Mouse (Mus musculus): ENCODE results near the gene Bbs2.
A peak's percentile ranks its signal among the peaks of the same experiment; 100 is the strongest.
"Not testable (repeated sequence)": the region's sequence is repeated elsewhere in the genome, so short reads cannot be mapped to it uniquely, and the experiment has no call there.

Bbs2 gene

DNA sequence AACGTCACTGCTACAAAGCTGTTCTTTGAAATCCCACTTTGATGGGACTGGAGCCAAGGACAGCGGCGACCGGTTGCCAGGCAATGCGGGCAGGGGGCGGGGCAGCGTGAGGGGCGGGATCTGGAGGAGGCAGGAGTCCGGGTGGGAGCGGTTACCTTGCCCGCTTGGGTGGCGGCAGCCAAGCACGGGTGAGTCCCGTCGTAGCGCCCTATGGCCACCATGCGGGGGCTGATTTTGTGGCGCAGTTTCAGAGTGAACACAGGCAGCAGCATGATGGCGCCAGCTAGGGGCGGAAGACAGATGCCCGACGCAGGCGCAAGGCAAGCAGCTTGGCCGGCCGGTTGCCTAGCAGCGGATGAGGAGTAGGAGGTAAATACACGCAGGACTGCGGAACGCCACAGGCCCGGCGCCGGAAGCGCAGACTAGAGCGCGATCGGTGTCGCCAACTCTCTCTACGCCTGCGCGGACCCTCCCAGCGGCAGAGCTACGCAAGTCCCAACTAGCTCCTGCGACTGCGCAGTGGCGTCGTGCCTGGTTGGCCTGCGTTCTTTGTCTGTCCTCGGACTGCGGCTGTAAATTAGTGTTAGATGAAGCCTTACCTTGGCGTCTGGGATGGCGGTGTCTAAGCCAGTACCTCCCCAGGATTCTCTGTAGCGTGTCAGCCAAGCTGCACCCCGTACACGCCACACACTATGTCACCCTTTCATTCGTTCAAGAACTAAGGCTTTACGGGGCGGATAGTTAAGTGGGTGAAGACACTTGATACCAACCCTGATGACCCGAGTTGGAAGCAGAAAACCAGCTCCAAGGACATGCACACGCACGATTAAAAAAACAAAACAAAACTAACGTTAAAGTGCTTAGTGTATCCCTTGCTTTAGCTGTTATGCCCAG is at the start of gene Bbs2:
Gene Bbs2, minus strand, starts transcription at position 848 of the 894 bp plus-strand sequence.
- ATAC-seq (ENCODE audit: low TSS enrichment) = peak; percentile 97

DNA sequence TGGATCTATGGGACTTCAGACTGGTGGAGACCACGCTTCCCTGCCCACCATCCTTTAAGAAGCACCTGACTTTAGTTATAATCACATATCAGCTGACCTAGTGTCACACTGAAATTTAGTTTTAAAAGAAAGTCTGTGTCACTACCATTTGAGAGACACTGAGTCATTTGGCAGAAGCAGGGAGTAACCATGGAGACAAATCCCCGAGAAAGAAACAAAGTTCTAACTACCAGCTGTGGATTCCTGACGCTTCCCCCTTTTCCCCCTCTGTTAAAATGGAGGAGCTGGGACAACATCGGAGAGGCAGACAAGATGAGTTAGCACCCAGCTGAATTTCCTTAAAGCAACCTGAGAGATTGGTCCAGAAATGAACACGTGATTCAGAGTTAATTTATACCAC is 49.5 kb upstream of the Bbs2 start:
- peak; percentile 53 for ATAC-seq (ENCODE audit: low TSS enrichment)

DNA sequence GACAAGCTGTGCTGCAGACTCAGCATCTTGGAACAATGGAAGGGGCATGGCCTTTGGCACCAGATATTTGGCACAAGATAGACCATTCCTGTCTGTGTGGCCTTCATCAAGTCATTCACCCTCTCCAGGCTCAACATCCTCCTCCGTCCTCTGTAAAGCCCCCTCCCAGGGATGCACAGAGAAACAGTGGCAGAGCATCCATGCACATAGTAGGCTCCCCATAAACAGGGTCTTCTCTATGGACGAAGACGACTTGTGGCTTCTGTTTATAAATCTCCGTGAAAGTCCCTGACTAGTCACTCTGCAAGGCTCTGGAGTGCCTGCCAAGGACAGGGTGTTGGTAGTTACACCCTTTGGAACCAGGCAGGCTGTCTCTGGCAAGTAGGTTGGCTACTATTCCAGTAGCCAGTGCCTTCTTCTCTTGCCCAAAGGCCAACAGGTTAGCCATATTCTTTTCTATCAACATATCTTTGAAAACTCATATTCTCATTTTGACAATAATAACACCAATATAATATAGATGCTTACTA is 41.6 kb upstream of the Bbs2 start:
- no peak for ATAC-seq (ENCODE audit: low TSS enrichment)

DNA sequence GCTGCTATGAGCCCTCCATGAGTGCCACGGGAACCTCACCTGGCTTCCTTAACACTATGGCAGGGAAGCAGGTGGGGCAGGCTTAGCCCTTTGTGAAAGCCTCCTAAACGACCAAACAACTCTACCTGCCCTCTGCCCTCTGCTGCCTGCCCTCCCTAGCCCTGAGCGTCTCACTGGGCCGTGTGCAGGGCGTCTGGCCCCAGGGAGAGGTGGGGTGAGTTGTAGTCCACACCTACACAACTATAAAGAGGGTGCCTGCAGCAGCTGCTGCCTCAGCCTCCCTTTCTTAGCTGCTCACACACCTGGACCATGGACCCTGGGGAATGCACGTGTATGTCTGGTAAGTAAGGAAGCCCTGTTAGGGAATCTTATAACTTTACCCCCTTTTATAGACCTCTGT is 38.2 kb upstream of the Bbs2 start, which contains the start of gene Mt4:
Gene Mt4, plus strand, starts transcription at position 265 of the 400 bp plus-strand sequence.
- ATAC-seq (ENCODE audit: low TSS enrichment) = no peak

DNA sequence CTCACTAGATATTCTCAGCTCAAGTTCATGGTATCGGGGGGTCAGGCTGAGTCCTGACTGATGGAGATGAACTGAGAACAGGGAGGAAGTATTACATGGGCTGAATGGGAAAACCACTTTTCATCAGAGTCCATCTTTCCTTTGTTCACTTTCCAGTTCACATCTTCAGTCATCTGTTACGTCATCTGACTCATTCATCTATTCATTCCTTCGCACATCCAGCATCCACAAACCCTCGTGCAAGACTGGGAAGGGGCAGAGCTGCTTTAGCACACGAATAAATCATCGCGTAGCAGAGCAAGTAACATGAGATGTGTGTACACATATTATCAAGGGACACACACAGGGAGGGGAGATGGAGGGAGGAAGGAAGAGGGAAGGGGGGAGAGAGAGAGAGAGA is 37.5 kb upstream of the Bbs2 start:
- no peak for ATAC-seq (ENCODE audit: low TSS enrichment)

DNA sequence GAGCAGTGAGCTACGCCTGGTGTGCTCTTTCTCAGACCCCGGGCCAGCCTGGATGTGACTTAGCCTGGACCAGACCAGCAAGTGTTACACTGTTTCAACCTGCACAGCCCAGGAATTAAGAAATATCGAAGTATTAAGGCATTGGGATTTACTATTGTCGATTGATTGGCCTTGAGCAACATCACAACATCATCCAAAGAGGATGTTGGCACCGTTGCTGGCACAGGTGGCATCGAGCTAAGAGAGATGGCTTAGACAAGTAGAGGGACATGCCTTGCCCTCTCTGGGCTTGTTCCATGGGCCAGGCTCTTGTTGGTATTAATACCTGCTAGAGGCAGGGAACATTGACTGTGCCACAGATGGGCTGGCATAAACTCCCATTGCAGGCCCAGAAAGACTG is 36.8 kb upstream of the Bbs2 start:
- no peak for ATAC-seq (ENCODE audit: low TSS enrichment)

DNA sequence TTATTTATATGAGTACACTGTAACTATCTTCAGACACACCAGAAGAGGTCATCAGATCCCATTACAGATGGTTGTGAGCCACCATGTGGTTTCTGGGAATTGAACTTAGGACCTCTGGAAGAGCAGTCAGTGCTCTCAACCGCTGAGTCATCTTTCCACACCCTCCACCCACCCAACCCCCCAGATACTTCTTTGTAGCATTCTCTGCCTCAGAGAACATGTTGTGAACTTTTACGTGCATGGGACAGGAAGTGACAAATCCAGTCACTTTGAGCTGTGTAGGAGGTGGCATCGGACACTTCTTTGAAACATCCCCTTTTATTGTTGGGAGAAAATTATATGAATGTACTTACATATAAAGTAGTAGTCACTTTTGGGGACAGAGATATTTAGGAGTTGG is 35.9 kb upstream of the Bbs2 start:
- ATAC-seq (ENCODE audit: low TSS enrichment) = not testable (repeated sequence)

DNA sequence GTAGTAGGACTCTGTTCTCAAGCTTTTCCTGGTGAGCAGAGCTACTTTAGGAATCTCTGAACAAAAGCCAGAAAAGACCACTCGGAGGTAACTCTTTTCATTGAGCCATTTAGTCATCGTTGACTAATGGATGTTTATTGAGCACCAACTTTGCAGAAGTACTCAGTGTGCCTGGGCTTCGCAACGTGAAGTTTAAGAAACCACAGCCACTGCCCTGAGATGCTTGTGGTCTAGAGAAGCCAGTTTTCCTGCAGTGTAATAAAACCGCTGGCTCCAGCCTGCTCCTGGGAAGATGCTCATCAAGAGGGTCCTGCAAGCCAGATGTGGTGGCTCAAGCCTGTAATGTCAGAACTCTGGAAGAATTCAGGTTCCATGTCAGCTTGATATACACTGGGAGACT is 33.4 kb upstream of the Bbs2 start:
- ATAC-seq (ENCODE audit: low TSS enrichment) = no peak

DNA sequence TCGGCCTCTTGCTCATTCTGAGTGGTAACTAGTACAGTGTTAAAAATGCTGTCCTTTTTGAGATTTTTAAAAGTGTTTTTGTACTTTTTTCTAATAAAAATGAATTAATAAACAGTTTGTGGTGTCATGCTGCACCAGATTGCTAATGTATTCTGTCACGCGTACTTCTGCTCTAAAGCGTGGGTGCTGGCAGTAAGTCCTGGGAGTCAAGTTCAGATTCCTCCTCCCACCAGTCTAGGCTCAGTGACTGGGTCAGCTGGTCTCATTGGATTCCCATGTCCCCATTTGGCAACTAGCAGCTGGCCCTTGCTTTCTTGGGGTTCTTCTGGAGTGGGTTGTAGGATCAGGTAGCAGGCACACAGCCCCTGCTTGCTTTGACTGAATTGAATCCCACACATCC is 31.4 kb upstream of the Bbs2 start:
- ATAC-seq (ENCODE audit: low TSS enrichment) = no peak

DNA sequence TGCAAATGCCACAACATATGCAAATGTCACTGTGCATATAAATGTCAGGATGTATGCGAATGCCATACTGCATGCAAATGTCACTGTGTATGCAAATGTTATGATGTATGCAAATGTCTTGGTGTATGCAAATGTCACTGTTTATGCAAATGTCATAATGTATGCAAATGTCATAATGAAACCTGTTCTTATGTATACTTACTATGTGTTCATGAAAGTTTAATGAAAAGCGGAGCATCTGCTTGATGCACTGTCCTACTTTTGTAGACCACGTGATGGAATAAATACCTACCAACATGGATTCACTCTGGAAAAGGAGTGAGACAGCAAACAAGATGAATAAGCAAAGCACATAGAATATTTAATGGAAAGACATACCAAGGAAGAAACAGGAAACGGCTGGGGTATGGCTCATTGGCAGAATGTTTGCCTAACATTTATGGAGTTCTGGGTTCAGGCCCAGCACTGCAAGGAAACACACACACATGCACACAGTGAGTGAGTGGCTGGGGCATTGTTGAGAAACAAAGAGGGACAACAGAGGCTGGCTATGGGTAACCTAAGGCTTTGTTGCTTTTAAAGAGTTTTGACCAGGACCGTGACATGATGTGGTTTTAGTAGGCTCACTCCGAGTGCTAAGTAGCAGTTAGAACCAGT is 30.5 kb upstream of the Bbs2 start:
- peak; percentile 81 for ATAC-seq (ENCODE audit: low TSS enrichment)

DNA sequence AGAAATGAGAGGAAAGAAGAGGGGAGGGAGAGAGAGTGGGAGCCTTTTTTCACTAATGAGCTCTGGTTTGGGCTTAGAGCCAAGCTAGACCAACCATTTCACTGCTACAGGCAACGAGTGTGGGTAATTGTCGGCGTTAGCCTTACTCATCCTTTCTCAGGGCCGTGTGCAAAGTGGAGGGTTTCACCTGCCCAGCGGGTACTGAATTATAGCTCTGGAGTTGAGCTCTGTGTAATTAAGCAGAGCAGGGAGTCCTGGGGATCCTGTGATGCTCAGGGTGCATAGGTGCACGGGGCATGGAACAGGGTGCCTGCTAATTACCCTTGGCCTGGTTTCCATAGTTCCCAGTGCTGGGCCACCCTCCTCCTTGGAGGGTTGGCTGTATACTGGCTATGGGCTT is 29.0 kb upstream of the Bbs2 start:
- ATAC-seq (ENCODE audit: low TSS enrichment) = no peak

DNA sequence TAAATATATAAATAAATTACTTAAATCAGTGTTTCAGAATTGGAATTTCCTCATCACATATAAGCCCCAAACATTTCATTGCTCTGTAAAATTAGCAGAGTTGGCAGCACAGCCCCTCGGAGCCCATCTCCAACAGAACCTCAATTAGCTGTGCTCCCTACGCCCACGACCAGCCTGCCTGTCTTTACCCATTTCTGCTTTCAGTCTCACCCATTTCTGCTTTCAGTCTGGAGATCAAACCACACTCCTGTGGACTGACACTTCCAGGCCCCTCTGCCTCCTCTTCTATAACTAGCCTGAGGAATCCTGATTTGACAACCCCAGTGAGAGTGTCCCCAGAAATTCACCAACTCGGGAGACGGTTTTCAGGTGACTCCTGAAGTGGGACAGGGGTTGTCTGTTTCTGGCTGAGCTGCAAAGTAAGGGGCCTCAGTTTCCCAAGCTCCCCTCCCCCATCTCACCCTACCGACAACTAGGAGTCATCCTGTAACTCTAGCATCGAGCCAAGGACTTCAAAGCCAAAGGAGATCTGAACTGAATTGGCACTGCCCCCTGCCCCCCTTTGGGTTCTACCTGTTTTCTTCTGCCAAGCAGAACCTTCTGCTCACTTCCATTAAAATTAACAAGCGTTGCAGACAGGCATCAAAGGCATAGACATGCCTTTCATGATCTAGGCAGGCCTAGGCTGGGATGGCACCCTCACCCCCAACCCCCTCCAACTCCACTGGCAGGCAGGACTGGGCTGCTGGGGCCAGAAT is 24.2 kb upstream of the Bbs2 start:
- ATAC-seq (ENCODE audit: low TSS enrichment) = no peak

DNA sequence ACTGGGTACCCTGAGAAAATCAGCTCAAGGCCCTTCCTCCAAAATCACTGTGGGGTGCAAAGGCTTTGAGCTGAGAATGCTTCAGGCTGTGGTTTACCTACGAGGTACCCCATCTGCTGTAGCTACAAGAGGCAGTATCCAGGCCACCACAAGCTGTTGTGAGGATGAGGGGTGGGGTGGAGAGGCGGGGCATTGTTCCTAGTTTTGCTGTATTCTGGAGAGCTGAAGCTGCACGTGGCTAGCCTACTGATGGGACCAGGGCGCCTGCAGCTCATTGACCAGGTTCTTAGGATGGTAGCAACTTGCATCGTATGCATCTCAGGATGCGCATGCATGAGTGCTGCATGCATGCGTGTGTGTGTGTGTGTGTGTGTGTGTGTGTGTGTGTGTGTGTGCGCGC is 22.9 kb upstream of the Bbs2 start:
- ATAC-seq (ENCODE audit: low TSS enrichment) = no peak

DNA sequence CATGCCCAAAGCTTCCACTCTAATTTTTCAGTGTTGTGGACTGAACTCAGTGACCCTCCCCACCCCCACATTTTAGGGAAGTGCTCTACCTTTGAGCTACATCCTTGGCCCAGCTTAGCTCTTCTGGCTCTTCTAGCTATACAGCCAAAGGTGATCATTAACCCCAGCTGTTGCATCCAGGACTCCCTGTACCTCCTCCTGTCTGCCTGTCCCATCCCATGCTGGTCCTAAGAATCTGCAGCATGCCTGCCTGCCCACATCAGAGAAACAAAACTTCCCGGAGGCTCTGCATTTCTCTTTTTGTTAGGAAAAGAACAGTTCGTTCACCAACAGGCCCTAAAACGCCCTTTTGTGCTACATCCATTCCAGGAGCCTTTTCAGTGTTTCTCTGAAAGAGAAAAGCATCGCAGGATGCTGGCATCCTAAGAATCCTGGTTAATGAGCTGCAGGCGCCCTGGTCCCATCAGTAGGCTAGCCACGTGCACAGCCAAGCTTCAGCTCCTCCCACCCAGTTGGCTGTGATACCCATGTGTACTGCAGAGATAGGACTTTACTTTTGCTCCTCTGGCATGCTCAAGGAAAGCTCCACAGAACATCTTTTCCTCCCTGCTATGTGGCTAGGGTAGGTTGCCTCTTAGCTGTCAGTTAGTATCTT is 20.2 kb upstream of the Bbs2 start:
- peak; percentile 91 for ATAC-seq (ENCODE audit: low TSS enrichment)

DNA sequence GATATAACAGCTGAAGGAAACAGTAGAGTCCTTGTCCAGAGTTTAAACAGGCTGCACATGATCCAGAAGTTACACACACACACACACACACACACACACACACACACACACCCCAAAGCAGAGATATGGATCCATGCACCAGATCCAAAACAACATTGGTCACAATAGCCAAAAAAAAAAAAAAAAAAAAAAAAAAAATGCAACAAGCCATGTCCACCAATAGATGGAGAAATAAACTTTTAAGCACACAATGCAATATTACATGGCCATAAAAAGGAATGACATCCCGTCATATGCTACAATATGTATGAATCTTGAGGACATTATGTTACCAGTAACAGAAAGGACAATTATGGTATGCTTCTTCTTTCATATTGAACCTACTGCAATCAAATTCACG is 15.2 kb upstream of the Bbs2 start:
- ATAC-seq (ENCODE audit: low TSS enrichment) = no peak

DNA sequence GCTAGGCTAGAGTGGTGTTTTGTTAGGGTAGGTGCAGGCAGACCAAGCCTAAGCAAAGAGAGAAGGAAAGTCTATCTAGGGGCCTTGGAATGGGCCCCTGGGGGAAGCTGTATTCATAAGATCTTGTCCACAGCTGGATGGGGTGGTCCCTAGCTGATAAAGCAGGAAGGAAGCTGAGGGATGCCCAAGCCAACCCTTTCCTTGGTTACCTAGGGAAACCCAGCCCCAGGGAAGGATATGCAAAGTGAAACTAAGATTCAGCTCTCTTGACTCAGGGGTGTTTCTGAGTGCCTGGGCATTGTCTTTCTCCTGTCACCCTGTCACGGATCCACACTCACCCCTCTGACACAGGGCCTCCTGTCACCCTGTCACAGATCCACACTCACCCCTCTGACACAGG is 14.7 kb upstream of the Bbs2 start:
- ATAC-seq (ENCODE audit: low TSS enrichment) = no peak

DNA sequence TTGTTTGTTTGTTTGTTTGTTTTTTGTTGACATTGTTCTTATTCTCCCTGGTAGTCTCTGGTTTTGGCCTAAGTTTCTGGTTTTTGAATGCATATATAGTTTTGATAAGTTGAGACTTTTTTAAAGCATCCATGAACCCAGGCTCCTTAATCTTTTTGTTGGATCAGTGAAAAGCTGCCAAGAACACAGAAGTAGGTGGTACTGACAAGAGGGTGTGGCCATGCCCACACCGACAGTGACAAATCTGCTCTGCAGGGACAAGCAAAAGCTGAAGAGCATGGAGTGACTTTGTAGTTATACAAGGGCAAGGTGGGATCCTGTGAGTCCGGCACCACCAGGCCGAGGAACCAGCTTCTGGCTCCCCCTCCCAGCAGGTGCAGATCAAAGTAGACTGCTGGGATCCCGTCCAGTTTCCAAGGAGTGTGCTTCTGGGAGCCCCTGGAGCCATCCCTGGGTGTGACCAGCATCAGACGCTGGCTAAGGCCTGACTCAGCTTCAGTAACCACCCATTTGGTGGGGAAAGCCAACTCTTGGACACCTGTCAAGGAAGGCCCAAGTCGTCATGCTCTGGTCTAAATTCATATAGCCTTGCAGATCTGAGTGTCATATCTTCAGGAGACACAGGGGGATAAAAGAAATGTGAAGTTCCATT is 11.9 kb upstream of the Bbs2 start:
- peak; percentile 73 for ATAC-seq (ENCODE audit: low TSS enrichment)

DNA sequence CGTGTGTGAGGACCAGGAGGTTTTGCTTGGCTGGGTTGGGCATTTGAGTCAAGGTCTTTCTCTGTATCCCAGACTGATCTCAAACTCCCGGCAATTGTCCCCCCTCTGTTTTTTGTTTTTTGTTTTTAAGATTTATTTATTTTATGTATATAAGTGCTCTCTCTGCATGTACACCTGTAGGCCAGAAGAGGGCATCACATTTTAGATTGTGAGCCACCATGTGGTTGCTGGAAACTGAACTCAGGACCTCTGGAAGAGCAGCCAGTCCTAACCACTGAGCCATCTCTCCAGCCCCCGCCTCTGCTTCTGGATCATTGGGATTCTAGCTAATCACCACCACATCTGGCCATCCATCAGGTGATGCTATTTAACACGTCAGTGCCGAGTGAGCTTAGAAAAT is 11.1 kb upstream of the Bbs2 start:
- ATAC-seq (ENCODE audit: low TSS enrichment) = no peak

DNA sequence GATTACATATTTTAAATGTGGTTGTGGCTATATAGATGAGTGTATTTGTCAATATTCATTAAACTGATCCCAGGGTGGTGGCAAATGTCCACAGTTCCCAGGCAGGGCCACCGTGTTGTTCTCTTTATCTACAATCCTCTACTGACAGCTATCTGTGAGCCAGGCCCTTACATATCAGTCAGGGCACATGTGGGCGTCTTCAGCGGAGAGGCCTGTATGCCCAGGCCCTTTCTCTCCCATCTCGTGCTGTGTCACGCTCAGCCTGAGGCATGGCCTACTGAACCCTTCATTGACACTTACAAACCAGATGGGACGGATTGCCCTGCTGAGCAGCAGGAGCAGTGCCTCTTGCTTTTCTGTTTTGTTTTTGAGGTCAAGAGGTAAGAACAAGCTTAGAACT is 10.7 kb upstream of the Bbs2 start:
- no peak for ATAC-seq (ENCODE audit: low TSS enrichment)

DNA sequence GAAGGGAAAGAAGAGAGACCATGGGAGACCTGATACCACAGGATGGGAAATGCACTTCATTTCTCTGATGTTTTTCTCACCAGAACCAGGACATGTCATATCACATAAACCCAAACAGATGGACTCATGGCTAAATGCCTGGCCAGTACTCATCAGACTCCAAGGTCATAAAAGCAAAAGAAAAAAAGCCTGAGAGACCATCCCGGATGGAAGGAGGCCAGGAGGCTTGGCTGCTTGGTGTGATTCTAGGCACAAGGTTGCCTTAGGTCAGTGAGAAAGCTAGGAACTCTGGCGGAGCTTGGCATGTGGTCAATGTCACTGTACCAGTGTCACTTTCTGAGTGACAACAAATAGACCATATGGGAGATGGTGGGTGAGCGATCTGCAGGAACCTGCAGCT is 9.1 kb upstream of the Bbs2 start:
- no peak for ATAC-seq (ENCODE audit: low TSS enrichment)

DNA sequence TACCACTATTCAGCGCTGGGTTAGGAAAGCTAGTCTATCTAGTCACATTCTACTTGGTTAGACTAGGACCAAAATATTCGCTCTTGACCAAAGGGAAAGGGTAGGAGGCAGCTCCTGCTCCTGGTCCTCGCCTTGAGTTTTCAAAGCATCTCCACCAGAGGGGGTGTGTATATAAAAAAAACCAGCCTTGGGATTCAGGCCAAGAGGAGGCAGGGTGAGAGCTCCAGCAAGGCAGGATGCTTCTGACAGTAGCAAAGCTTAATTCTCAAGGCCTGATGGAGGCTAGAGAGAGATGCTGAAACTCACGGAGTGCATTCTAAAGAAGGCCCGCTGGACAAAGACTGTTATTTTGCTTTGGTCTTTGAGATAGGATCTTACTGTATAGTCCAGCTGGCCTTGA is 5.4 kb upstream of the Bbs2 start:
- peak; percentile 90 for ATAC-seq (ENCODE audit: low TSS enrichment)

Measured in frontal cortex, adult (tissue).